Mouse (Mus musculus): Measurements from ENCODE around the gene Ltbp1. TPM values are rescaled to one million over a fixed set of nuclear protein-coding genes. Genes with fewer than 3 reads are reported as not detected.

The Ltbp1 gene
- total RNA-seq (2021) = 10 to 100 TPM; 24.6 to 29.1 TPM
- long read RNA-seq, experiment 1, full-length matches to known transcripts = 1 of 16 reads
- long read RNA-seq, experiment 1, partial matches to known transcripts = 5 of 16 reads
- long read RNA-seq, experiment 1, other reads (novel, unspliced or antisense) = 10 of 16 reads
- long read RNA-seq, experiment 2, full-length matches to known transcripts = 1 of 12 reads
- long read RNA-seq, experiment 2, partial matches to known transcripts = 5 of 12 reads
- long read RNA-seq, experiment 2, other reads (novel, unspliced or antisense) = 6 of 12 reads

DNA sequence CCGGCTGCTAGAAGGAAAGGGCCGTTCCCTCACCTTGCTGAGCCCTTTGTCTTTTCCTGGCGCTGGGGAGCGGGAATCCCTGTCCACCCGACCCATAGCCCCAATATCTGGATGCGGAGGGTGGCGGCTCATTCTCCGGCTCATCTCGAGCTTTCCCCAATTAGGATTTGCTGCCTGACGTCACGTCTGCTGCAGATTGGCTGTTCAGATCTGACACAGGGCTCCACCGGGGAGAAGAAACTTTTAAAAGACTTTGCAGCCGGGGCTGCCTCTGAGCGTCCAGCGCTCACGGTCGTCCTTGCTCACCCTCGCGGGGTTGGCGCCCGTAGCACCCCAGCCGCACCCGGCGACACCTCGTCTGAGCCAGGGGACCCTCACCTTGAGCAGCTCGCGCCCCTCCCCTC, at the start of gene Ltbp1:
Gene Ltbp1 (plus strand): TSS at position 288 of the 404 bp plus-strand sequence.
- DNase-seq = no peak

DNA sequence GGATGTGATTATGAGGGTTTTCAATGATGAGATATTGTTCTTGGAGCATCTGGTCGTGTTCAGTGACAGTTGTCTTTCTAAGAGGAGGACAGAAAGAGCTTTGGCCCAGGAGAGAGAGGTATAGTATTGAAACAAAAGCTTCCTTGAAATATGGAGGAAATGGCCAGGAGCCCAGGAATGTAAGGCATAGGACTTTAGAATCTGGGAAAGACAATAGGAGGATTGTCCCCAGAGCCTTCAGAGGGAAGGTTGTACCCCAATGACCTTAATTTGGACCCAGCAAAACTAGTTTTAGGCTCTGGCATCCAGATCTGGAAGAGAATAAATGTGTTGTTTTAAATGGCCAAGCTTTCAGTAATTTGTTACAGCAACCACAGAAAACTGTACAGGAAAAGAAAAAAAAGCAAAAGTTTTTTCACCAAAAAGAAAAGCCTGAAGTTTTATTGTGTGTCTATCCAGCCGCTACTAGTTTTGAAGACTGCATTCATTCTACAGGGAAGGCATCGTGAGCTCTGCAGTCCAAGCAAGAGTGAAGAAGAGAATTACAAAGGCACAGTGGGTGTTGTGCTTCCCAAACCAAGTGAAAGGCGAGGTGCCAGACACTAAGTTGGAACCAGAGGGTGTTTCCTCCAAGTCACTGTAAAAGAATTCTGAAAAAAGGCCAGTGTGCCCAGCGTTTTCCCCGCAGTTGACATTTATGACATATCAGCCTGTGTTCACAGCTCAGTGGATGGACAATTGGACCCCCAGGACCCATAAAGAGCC, 45.7 kb upstream of the Ltbp1 start:
- DNase-seq = peak; percentile 12

- DNase-seq = no peak
Observed at GRCm38 (mm10) chr17:74963222-74963621, 42.1 kb upstream of the Ltbp1 start.

GRCm38 (mm10) chr17:74963861-74964260, 41.5 kb upstream of the Ltbp1 start:
- no peak for DNase-seq

DNA sequence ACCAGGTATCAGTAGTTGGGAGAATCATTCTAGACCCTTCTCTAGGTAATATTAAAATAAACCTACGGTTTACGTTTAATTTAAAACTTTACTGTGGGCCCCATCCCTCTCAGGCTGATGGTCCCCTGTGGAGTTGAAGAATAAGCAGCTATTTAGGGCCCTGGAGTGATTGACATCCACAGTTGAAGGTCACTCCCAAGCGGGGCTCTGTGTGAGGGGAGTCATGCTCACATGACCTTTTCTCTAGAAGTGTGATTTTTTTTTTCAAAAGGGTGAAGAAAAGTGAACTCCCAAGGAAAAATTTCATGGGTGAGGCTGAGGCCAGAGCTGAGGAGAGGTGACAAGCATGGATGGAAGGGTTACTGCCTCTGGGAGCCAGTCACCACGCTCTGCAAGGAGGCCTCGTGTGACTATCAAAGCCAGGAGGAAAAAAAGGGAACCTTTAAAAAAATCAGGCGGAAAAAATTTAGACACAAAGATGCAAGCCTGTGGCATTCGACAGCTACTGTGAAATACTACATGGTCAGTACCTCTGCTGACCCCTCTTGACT, 38.0 kb upstream of the Ltbp1 start:
- no peak for DNase-seq

GRCm38 (mm10) chr17:74968152-74968712, 37.1 kb upstream of the Ltbp1 start:
- no peak for DNase-seq

- DNase-seq = no peak
Observed at GRCm38 (mm10) chr17:74968738-74969271, 36.6 kb upstream of the Ltbp1 start.

DNA sequence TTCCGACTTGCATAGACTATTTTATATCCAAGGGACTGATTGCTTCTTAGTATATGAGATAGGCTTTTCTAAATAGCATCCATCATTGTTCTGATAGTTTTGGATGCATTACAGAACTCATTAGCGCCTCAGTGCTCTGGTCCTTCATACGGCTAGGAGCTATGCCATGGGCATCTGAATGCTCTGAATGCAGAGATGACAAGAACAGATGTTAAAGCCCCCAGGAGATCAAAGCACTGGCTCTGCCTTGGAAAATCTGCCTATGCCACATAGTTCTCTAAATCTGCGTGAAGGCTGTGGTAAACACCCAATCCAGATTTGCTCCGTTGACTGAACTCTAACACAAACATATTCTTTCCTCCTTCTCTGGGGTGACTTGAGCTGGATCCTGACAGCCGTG, 30.2 kb upstream of the Ltbp1 start:
- no peak for DNase-seq

GRCm38 (mm10) chr17:74976167-74976985, 29.0 kb upstream of the Ltbp1 start:
- DNase-seq = no peak

DNA sequence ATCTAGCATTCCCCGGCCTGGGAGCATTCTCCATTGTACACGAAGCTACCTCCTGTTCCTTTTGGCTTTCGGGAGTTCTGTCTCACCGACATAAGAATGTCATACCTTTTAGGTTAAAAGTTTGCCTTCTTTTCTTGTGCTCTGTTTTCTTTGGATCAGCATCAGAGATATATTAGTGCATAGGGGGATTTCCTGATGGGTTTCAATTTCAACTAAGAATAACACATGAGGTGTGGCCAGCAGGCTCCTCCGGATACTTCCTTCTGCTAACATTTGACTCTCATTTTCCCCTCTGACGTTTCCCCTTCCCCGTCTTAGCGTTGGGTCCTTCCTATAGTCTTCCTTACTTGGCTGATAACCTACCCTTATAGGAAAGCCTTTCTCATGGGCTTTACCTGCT, 25.6 kb upstream of the Ltbp1 start:
- DNase-seq = no peak

DNA sequence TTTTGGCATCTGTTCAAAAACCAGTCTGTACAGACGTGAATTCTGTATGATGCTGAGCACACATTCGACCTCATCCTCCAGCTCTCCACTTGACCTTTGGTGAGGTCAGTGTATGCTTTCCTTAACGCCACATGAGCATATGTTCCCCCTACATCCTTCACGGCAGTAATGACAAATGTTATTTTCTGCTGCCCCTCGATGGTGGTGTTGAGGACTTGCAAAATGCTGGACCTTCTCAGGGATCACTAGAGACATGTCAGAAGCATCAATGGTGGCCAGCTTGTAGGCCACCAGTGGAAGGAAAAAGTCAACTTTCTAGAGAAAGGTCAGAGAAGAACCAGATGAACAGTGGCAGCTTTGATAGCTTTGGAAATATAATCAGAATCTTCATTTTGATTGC, 23.7 kb upstream of the Ltbp1 start:
- no peak for DNase-seq

DNA sequence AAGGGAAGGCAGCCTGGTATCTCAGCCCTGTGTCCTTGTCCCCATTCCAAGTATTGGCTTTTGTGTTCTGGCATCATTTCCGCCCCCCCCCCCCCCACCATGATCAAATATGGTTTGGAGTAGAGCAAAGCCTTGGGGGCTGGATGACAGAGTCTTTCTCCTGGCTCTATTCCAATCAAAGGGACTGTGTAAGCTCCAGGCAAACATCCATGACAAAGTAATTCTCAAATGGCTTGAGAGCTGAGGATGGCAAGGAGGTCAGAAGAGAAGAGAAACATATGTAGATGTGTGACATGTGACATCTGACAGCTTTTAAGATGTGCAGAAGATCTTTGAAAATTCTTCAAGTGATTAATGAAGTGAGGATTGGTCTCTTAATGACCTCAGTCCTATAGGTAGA, 22.5 kb upstream of the Ltbp1 start:
- no peak for DNase-seq

DNA sequence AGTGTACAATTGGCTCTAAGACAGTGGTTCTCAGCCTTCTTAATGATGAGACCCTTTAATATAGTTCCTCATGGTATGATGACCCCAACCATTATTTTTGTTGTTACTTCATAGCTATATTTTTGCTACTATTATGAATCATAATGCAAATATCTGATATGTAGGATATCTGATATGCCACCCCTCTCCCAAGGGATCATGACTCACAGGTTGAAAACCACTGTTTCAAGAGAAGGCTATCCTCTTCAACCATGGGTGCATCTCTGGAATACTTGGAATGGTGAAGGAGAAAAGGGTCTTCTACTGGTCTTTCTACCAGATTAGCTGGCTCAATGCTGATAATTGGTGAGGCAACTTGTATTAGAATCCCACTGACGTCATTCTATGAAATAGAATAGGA, 21.3 kb upstream of the Ltbp1 start:
- DNase-seq = no peak

DNA sequence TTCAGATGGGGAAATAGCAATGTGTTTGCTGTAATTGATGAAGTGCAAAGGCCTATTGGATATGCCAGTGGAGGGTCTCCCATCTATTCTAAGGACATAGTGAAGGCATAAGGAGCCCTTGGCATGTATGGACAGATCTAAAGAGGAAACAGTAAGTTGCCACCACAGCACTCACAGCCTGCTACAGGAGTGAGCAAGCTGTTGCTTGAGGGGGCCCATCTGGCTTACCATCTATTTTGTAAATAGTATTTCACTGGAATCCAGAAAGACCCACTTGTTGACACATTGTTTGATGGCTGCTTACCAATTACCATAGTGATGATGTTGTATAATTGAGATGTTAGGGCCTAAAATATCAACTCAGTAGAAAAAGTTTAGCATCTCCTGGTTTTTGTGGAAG, 20.7 kb upstream of the Ltbp1 start:
- no peak for DNase-seq

DNA sequence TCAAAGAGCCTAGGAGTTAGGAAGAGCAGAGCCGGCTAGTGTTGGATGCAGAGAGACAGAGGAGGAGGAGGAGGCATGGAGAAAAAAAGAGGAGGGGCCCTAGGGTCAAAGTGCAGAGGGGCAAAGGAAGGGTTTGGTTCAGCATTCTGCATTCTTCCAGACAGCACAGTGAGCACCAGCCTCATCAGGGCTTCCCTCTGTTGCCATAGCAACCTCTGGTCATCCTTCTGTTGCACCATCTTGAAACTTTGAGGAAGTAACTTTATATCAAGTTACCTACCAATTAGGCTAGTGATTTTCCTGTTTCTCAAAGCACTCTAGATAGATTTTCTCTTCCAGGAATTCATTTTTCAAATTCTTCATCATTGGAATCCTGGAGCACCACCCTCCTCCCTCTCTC, 18.3 kb upstream of the Ltbp1 start:
- DNase-seq = no peak

DNA sequence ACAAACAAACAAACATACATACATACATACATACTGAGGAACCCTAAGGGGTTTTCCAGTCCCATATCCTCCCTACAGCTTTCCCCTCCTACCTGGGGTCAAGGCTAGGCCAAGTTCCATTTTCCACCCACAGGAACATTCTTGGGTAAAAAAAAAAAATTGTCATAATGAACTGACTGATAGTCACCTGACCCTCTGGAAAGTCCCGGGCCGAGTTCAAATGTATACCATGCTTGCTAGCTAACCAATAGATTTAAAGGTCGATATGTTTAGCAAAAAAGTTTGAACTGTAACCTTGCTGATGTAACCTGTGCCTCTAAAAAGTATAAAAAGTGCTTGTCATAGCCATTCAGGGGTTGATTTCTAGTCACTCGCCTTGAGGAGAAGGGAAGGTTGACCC, 15.7 kb upstream of the Ltbp1 start:
- no peak for DNase-seq

- DNase-seq = no peak
Observed at GRCm38 (mm10) chr17:74990561-74990960, 14.8 kb upstream of the Ltbp1 start.

GRCm38 (mm10) chr17:74993726-74994581, 11.4 kb upstream of the Ltbp1 start:
- DNase-seq = peak; percentile 50

- no peak for DNase-seq
Observed at GRCm38 (mm10) chr17:74994582-74994893, 10.8 kb upstream of the Ltbp1 start.

GRCm38 (mm10) chr17:74995266-74995665, 10.1 kb upstream of the Ltbp1 start:
- no peak for DNase-seq

GRCm38 (mm10) chr17:75000066-75000465, 5.3 kb upstream of the Ltbp1 start:
- no peak for DNase-seq

All from gastrocnemius, postnatal 10 days (tissue).